Mouse (Mus musculus): ENCODE data around the gene Marveld2. TPM values are rescaled to one million over a fixed set of nuclear protein-coding genes. Genes with fewer than 3 reads are reported as not detected.

The Marveld2 gene
- polyA plus RNA-seq, 1 experiment from 2014 or later: 2.8 TPM

DNA sequence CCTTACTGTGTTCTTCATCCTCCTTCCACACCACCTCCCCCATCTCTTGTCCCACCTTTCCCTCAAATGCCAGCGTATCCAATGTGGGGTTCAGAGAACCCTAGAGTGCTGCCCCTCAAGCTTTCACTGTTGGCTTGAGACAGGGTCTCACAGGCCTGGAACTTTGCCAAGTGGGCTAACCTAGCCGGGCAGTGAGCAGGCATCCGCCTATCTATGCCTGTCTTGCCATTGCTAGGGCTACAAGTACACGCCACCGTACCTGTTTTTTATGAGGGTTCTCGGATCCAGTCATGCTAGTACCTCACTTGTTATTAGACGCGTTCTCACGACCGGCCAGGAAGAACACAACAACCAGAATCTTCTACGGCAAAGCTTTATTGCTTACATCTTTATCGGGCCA is 28.1 kb downstream of the Marveld2 start:
- no peaks in the 10 kb centered on the region for H3K36me3 ChIP-seq (ENCODE audit: control insufficient read depth, insufficient read depth, low read length)
- peak; percentile 39; the same call in 1 of the 2 replicates for ATAC-seq (replicated peaks; ENCODE audit: insufficient number of reproducible peaks, low FRiP score, low TSS enrichment)
- H3K9ac ChIP-seq (ENCODE audit: low read depth, low read length): no peak overlapping the region
- 87% methylated on average over 11 of the region's 12 CpGs for WGBS (ENCODE audit: insufficient replicate concordance)
- no peaks in the 10 kb centered on the region for H3K9me3 ChIP-seq (replicated peaks; ENCODE audit: control insufficient read depth, low read length)
- peak overlapping the region; percentile 22; the same call in 1 of the 2 replicates for H3K4me2 ChIP-seq
- H3K27ac ChIP-seq (ENCODE audit: low read depth, low read length): no peak overlapping the region
- no peaks in the 10 kb centered on the region for H3K27me3 ChIP-seq (ENCODE audit: control insufficient read depth, insufficient read depth, low read length)
- no peaks in the 10 kb centered on the region for H3K4me1 ChIP-seq (ENCODE audit: control insufficient read depth, insufficient read depth, low read length)
- no peak overlapping the region for H3K4me3 ChIP-seq (ENCODE audit: low read depth, low read length)

DNA sequence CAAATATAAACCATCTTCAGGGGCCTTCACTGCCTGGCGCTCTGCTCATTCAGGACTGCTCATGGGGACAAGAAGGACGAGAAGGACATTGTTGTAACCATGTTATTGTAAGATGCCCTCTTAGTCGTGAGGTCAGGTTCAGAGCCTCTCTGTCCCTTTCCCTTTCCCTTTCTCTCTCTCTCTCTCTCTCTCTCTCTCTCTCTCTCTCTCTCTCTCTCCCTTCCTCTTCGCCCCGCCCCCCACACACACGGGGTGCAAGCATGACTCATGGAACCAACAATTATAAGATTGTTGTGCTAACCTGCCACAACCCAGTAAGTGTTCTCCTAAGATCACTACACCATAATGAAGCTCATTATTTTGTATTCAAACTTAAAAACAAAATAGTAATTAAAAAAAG is 34.6 kb downstream of the Marveld2 start:
- no peak overlapping the region for H3K4me2 ChIP-seq
- no peak for ATAC-seq (replicated peaks; ENCODE audit: insufficient number of reproducible peaks, low FRiP score, low TSS enrichment)
- H3K9me3 ChIP-seq (replicated peaks; ENCODE audit: control insufficient read depth, low read length): no peaks in the 10 kb centered on the region
- H3K27me3 ChIP-seq (ENCODE audit: control insufficient read depth, insufficient read depth, low read length): no peaks in the 10 kb centered on the region
- WGBS (ENCODE audit: insufficient replicate concordance): 33% methylated on average over 6 of the region's 6 CpGs
- no peaks in the 10 kb centered on the region for H3K36me3 ChIP-seq (ENCODE audit: control insufficient read depth, insufficient read depth, low read length)
- no peak overlapping the region for H3K4me3 ChIP-seq (ENCODE audit: low read depth, low read length)
- H3K9ac ChIP-seq (ENCODE audit: low read depth, low read length): no peak overlapping the region
- 0 out of 2 replicates have a peak, but pooled peaks cover 4% of the 10 kb centered on the region for H3K4me1 ChIP-seq (ENCODE audit: control insufficient read depth, insufficient read depth, low read length)
- H3K27ac ChIP-seq (ENCODE audit: low read depth, low read length): no peak overlapping the region

DNA sequence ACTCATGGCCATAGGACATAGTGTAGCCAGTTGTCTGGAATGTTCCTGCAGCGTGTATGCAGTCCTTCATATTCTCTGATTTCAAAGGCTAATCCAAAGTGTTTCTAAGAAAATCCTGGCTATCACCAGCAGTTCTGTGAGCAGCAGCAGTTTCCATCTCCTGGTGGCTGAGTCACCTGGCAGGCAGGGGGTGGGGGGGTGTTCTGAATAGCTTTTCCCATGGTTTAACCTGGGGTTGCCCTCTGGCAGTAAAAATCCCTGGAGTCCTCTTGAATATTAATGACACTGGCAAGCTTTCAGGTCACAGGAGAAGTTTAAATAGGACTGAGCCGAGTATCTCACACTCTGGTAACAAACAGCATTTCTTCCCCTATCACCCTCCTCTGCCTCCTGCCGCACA is 35.1 kb downstream of the Marveld2 start:
- Histone ChIP-seq H3K27me3 (ENCODE audit: control insufficient read depth, insufficient read depth, low read length) (no peaks in the 10 kb centered on the region), H3K27ac (ENCODE audit: low read depth, low read length) (no peak overlapping the region), H3K36me3 (ENCODE audit: control insufficient read depth, insufficient read depth, low read length) (no peaks in the 10 kb centered on the region), H3K9ac (ENCODE audit: low read depth, low read length) (no peak overlapping the region), H3K9me3 (replicated peaks; ENCODE audit: control insufficient read depth, low read length) (no peaks in the 10 kb centered on the region), H3K4me1 (ENCODE audit: control insufficient read depth, insufficient read depth, low read length) (0 out of 2 replicates have a peak, but pooled peaks cover 4% of the 10 kb centered on the region), H3K4me2 (no peak overlapping the region), H3K4me3 (ENCODE audit: low read depth, low read length) (no peak overlapping the region)
- ATAC-seq (replicated peaks; ENCODE audit: insufficient number of reproducible peaks, low FRiP score, low TSS enrichment): no peak
- 19% methylated on average over 3 of the region's 3 CpGs for WGBS (ENCODE audit: insufficient replicate concordance)

DNA sequence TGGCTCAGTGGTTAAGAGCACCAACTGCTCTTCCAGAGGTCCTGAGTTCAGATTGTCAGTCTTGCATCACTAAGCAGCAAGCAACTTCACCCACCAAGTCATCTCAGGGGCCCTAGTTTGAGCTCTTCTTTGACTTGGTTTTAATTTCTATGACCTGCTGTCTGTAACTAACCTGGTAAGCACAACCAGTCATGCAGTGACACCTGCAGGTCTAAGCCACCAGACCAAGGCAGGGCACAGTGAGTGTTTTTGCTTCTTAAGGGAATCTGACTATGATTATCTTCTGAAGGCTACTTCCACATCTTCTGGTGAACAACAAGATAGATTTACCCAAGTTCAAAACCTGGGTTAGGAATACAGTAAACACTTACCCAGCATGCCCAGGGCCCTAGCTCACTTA is 36.8 kb downstream of the Marveld2 start:
- H3K27ac ChIP-seq (ENCODE audit: low read depth, low read length): no peak overlapping the region
- no peak overlapping the region for H3K9ac ChIP-seq (ENCODE audit: low read depth, low read length)
- no peak for ATAC-seq (replicated peaks; ENCODE audit: insufficient number of reproducible peaks, low FRiP score, low TSS enrichment)
- no peaks in the 10 kb centered on the region for H3K36me3 ChIP-seq (ENCODE audit: control insufficient read depth, insufficient read depth, low read length)
- no peak overlapping the region for H3K4me2 ChIP-seq
- no peaks in the 10 kb centered on the region for H3K27me3 ChIP-seq (ENCODE audit: control insufficient read depth, insufficient read depth, low read length)
- H3K4me1 ChIP-seq (ENCODE audit: control insufficient read depth, insufficient read depth, low read length): 0 out of 2 replicates have a peak, but pooled peaks cover 4% of the 10 kb centered on the region
- H3K4me3 ChIP-seq (ENCODE audit: low read depth, low read length): no peak overlapping the region
- no peaks in the 10 kb centered on the region for H3K9me3 ChIP-seq (replicated peaks; ENCODE audit: control insufficient read depth, low read length)

DNA sequence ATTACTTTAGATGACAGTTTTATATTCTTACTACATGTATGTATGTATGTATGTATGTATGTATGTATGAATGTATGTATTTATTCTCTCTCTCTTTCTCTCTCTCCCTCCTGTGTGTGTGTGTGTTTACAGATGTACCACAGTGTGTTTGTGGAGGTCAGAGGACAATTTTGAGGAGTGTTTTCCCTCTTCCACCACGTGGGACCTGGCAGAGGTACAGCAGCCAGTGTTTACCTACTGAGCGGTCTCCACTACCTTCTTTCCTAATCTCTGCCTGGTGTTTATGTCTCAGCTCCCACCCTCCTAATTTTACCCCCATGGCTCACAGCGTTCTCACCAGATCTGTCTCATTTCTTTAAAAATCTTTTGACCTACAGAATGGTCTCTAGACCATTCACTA is 37.6 kb downstream of the Marveld2 start:
- Histone ChIP-seq H3K27ac (ENCODE audit: low read depth, low read length) (no peak overlapping the region), H3K9me3 (replicated peaks; ENCODE audit: control insufficient read depth, low read length) (no peaks in the 10 kb centered on the region), H3K36me3 (ENCODE audit: control insufficient read depth, insufficient read depth, low read length) (no peaks in the 10 kb centered on the region), H3K4me3 (ENCODE audit: low read depth, low read length) (no peak overlapping the region), H3K4me1 (ENCODE audit: control insufficient read depth, insufficient read depth, low read length) (0 out of 2 replicates have a peak, but pooled peaks cover 4% of the 10 kb centered on the region), H3K4me2 (no peak overlapping the region), H3K27me3 (ENCODE audit: control insufficient read depth, insufficient read depth, low read length) (no peaks in the 10 kb centered on the region), H3K9ac (ENCODE audit: low read depth, low read length) (no peak overlapping the region)
- 60% methylated on average over 3 of the region's 3 CpGs for WGBS (ENCODE audit: insufficient replicate concordance)
- ATAC-seq (replicated peaks; ENCODE audit: insufficient number of reproducible peaks, low FRiP score, low TSS enrichment): no peak

DNA sequence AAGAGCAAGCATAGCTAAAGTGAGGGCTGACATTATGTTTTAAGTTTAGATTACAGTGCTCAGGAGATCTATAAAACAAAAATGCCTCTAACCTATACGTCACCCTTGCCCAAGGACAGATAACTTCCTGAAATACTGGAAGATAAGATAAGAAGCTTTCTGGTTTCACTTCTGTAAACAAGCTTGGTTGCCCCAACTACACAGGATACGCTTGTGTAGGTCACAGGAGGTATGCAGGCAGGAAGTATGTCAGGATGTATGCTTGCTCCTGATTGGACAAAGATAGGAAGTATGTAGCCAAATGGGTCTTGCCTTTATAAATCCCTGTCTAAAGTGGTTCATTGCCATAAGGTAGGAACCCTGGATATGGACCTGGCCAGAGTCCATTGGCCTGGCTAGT is 40.8 kb downstream of the Marveld2 start:
- no peak overlapping the region for H3K4me2 ChIP-seq
- no peak overlapping the region for H3K4me3 ChIP-seq (ENCODE audit: low read depth, low read length)
- 29% methylated on average over 2 of the region's 2 CpGs for WGBS (ENCODE audit: insufficient replicate concordance)
- H3K27me3 ChIP-seq (ENCODE audit: control insufficient read depth, insufficient read depth, low read length): no peaks in the 10 kb centered on the region
- no peak overlapping the region for H3K9ac ChIP-seq (ENCODE audit: low read depth, low read length)
- ATAC-seq (replicated peaks; ENCODE audit: insufficient number of reproducible peaks, low FRiP score, low TSS enrichment): 0 out of 2 replicates have a peak, but pooled peaks have one; percentile 41
- no peaks in the 10 kb centered on the region for H3K9me3 ChIP-seq (replicated peaks; ENCODE audit: control insufficient read depth, low read length)
- H3K36me3 ChIP-seq (ENCODE audit: control insufficient read depth, insufficient read depth, low read length): no peaks in the 10 kb centered on the region
- H3K4me1 ChIP-seq (ENCODE audit: control insufficient read depth, insufficient read depth, low read length): no peaks in the 10 kb centered on the region
- no peak overlapping the region for H3K27ac ChIP-seq (ENCODE audit: low read depth, low read length)

DNA sequence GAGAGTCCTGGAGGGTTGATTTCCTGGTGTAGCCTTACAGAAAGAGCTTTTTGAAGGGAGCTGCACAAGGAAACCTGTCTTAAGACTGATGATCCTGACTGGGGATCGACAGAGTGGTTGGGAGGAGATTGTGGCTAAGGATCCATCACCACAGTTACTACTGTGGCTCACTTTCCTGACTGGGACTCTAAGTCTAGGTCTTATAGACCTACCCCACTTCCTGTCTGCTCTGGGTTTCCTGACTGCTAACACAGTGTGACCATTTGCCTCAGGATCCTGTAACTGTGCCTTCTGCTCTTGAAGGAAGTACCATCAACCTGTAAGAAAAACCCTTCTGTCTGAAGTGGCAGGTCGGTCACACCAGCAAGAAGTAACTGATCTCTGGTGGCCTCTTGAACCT is 46.1 kb downstream of the Marveld2 start:
- H3K9ac ChIP-seq (ENCODE audit: low read depth, low read length): no peak overlapping the region
- no peak for ATAC-seq (replicated peaks; ENCODE audit: insufficient number of reproducible peaks, low FRiP score, low TSS enrichment)
- H3K9me3 ChIP-seq (replicated peaks; ENCODE audit: control insufficient read depth, low read length): no peaks in the 10 kb centered on the region
- H3K27ac ChIP-seq (ENCODE audit: low read depth, low read length): no peak overlapping the region
- no peak overlapping the region for H3K4me2 ChIP-seq
- H3K27me3 ChIP-seq (ENCODE audit: control insufficient read depth, insufficient read depth, low read length): no peaks in the 10 kb centered on the region
- no peaks in the 10 kb centered on the region for H3K36me3 ChIP-seq (ENCODE audit: control insufficient read depth, insufficient read depth, low read length)
- WGBS (ENCODE audit: insufficient replicate concordance): 45% methylated on average over 2 of the region's 2 CpGs
- H3K4me3 ChIP-seq (ENCODE audit: low read depth, low read length): no peak overlapping the region
- no peaks in the 10 kb centered on the region for H3K4me1 ChIP-seq (ENCODE audit: control insufficient read depth, insufficient read depth, low read length)

DNA sequence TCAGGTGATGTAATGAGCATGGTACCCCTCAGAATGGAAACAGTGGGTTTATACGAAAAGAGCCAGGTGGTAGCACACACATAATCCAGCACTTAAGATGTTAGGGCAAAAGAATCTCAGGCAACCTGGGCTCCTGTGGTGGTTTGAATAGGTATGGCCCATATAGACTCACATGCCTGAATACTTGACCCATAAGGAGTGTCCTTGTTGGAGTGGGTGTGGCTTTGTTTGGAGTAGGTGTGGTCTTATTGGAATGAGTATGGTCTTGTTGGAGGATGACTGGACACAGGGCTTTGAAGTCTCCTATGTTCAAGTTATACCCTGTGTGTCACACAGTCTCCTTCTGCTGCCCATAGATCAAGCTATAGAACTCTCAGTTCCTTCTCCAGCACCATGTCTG is 48.4 kb downstream of the Marveld2 start:
- Histone ChIP-seq H3K9me3 (replicated peaks; ENCODE audit: control insufficient read depth, low read length) (no peaks in the 10 kb centered on the region), H3K4me3 (ENCODE audit: low read depth, low read length) (no peak overlapping the region), H3K36me3 (ENCODE audit: control insufficient read depth, insufficient read depth, low read length) (no peaks in the 10 kb centered on the region), H3K27me3 (ENCODE audit: control insufficient read depth, insufficient read depth, low read length) (no peaks in the 10 kb centered on the region), H3K4me2 (no peak overlapping the region), H3K4me1 (ENCODE audit: control insufficient read depth, insufficient read depth, low read length) (no peaks in the 10 kb centered on the region), H3K27ac (ENCODE audit: low read depth, low read length) (no peak overlapping the region), H3K9ac (ENCODE audit: low read depth, low read length) (no peak overlapping the region)
- no peak for ATAC-seq (replicated peaks; ENCODE audit: insufficient number of reproducible peaks, low FRiP score, low TSS enrichment)
- WGBS (ENCODE audit: insufficient replicate concordance): 93% methylated on average over 1 of the region's 1 CpGs

DNA sequence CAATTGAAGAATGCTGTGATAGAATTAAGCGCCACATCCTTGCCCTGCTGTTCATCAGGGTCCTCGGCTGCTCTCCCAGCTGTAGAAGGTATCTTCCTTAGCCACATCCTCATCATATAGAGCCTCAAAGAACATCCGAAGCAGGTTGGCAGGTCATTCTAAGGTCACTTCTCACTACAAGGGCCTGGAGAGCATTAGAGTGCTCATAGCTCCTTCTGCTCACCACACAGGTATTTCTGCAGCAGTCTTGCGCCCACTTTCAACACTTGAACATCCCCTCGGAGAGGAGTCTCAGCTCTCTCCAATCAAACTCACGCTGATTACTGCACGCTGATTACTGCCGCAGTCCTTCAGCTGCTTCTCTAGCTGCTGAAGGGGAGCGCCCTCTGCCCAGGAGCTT is 57.3 kb downstream of the Marveld2 start:
- Histone ChIP-seq H3K4me1 (ENCODE audit: control insufficient read depth, insufficient read depth, low read length) (no peaks in the 10 kb centered on the region), H3K27me3 (ENCODE audit: control insufficient read depth, insufficient read depth, low read length) (no peaks in the 10 kb centered on the region), H3K4me3 (ENCODE audit: low read depth, low read length) (no peak overlapping the region), H3K27ac (ENCODE audit: low read depth, low read length) (no peak overlapping the region), H3K36me3 (ENCODE audit: control insufficient read depth, insufficient read depth, low read length) (no peaks in the 10 kb centered on the region), H3K9me3 (replicated peaks; ENCODE audit: control insufficient read depth, low read length) (no peaks in the 10 kb centered on the region), H3K4me2 (no peak overlapping the region), H3K9ac (ENCODE audit: low read depth, low read length) (no peak overlapping the region)
- 67% methylated on average over 9 of the region's 9 CpGs for WGBS (ENCODE audit: insufficient replicate concordance)
- no peak for ATAC-seq (replicated peaks; ENCODE audit: insufficient number of reproducible peaks, low FRiP score, low TSS enrichment)
